Mouse (Mus musculus) neutrophil, adult 59 days (primary cell): ENCODE results near the gene Gm12185. TPM values are rescaled to one million over a fixed set of nuclear protein-coding genes. Genes with fewer than 3 reads are reported as not detected.

ENCODE experiments used
- total RNA-seq, 2 experiments: library from RNA; stranded (reverse); gene quantifications; 1 replicate in 1 of 2; 2 replicates in 1 of 2; pipeline ENCODE4 v1.2.4; 2023

The Gm12185 gene
- total RNA-seq = under 1 TPM; 0.60 to 0.62 TPM

GRCm38 (mm10) chr11:48991740-48992520 is at the start of gene Gm12185:
Gene Gm12185 (minus strand): TSS chr11:48992226.

DNA sequence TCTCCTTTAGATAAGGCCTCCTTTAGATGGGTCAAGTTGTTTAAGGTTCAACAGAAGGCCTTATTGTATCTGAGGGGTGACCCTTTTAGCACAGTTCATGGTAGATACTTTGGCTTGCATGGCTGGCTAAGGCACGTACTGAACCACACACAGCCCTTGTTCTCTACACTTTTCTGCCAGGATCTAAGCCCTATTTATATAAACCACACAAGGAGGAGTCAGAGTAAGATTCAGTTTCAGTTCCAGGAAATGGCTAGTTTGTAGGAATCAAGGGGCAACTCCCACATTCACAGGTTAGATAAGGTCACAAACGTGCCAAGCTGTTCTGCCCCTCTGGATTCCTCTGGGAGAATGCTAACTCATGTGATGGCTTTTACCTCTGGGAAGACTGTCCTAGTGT is 2.0 kb upstream of the Gm12185 start, which contains the start of gene Tgtp1:
Tgtp1 (minus strand) TSS at position 155 of the 400 bp plus-strand sequence.

GRCm38 (mm10) chr11:48979251-48979650 is 12.8 kb downstream of the Gm12185 start, which contains the start of gene 9930111J21Rik1:
Gene 9930111J21Rik1 (minus strand): TSS chr11:48979398.

DNA sequence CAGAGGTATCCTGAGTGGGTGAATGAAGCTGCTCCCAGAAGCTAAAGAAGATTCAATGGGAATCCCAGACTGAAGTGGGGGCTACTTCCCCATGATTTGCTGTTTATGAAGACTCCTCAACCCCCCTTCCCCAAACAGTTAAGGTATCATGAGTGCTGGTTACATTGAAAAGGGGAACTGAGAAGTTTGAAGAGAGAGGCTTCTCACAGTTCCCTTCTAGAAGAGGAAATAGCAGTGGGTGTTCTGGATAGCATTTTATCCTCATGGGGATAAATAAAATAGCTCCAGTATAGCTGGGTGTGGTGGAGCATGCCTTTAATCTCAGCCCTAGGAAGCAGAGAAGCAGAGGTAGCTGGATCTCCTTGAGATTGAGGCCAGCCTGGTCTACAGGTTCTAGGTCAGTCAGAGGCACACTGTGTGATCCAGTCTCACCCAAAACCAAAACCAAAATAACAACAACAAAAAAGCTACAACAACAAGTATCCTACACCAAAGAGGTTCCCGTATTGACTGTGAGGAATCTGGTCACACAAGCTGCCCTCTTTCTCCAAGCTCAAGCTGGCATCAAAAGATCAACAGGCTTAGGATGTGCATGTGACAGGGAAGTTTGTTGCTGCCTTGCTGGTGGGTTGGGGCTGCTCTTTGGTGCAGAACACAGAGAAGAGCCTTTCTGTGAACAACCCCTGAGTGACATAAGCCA is 13.6 kb downstream of the Gm12185 start, which contains the start of gene Olfr56:
Olfr56 (plus strand) TSS at position 650 of the 700 bp plus-strand sequence.

DNA sequence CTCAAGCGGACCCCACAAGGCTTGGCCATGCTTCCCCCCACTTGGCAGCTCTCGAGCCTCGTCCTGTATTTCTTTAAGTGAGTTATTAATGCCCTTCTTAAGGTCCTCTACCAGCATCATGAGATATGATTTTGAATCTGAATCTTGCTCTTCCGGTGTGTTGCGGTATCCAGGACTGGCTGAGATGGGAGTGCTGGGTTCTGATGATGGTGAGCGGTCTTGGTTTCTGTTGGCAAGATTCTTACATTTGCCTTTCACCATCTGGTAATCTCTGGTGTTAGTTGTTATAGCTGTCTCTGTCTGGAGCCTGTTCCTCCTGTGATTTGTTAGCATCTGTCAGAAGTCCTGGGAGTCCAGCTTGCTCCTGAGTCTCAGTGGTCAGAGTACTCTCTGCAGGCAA is 45.9 kb downstream of the Gm12185 start, which contains the start of gene Psme2b:
Psme2b (minus strand) TSS at position 101 of the 400 bp plus-strand sequence.

GRCm38 (mm10) chr11:48902021-48902420 is 90.0 kb downstream of the Gm12185 start, which contains the start of gene Gm5431:
Gene Gm5431 (minus strand): TSS chr11:48902214.

DNA sequence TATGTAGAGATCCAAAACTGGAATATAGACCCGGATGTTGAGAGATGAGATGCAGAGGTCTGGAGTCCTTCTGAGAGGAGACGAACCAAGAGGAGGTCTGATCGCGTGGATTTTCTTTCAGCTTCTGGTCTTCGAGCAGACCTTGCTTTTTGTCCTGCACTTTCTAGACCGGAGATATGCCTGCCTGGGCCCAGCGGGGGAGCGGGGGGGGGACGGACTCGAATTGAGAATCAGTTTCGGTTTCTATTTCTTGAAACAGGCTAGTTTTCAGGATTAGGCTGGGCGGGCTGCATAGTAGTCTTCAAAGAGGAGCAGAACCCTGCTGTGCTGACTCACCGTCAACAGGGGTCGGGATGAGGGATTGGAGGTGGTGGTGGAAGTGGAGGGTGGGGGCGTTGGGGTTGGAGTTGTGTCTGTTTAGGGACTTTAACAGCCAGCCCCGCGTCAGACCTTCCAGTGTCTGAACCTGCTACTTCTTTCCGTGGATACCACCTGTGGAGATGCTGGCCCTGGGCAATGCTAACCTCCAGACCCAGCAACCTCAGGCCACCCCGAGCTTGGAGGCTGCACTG is 120.7 kb downstream of the Gm12185 start, which contains the start of gene Irgm1:
Irgm1 (minus strand) TSS at position 483 of the 572 bp plus-strand sequence.

Other genes with a start within 250 kb of the Gm12185 start
- 100 to 1,000 TPM; 508 to 567 TPM for gene Rack1, start 191.9 kb downstream of the Gm12185 start, total RNA-seq
- 10 to 100 TPM; 37.2 to 45.4 TPM for gene Trim41, start 174.9 kb downstream of the Gm12185 start, total RNA-seq
- gene Trim7, start 166.1 kb downstream of the Gm12185 start, total RNA-seq = under 1 TPM; 0.71 to 0.84 TPM
- under 1 TPM in 1 of 2 experiments, not detected in 1; 0.38 TPM for gene Gm12184, start 165.6 kb downstream of the Gm12185 start, total RNA-seq
- 10 to 100 TPM; 11.8 to 13.6 TPM for gene Irgm1, start 120.5 kb downstream of the Gm12185 start, total RNA-seq
- gene Gm5431, start 90.0 kb downstream of the Gm12185 start, total RNA-seq = 1 to 10 TPM; 3.0 to 3.9 TPM
- 10 to 100 TPM; 15.2 to 15.9 TPM for gene Psme2b, start 46.0 kb downstream of the Gm12185 start, total RNA-seq
- not detected for gene Olfr56, start 13.3 kb downstream of the Gm12185 start, total RNA-seq
- gene 9930111J21Rik1, start 12.8 kb downstream of the Gm12185 start, total RNA-seq = 10 to 100 TPM; 22.1 to 32.8 TPM
- under 1 TPM; 0.78 to 0.99 TPM for gene Tgtp1, start 1.9 kb upstream of the Gm12185 start, total RNA-seq
- 10 to 100 TPM; 38.8 to 46.2 TPM for gene 9930111J21Rik2, start 59.0 kb upstream of the Gm12185 start, total RNA-seq
- 1 to 10 TPM in 1 of 2 experiments, not detected in 1; 1.3 TPM for gene Tgtp2, start 72.0 kb upstream of the Gm12185 start, total RNA-seq
- 10 to 100 TPM; 14.5 to 19.7 TPM for gene Ifi47, start 84.4 kb upstream of the Gm12185 start, total RNA-seq
- not detected for gene Olfr1396, start 122.6 kb upstream of the Gm12185 start, total RNA-seq
- gene Olfr1395, start 150.0 kb upstream of the Gm12185 start, total RNA-seq = not detected
- gene Olfr1394, start 162.2 kb upstream of the Gm12185 start, total RNA-seq = not detected
- gene Btnl9, start 194.9 kb upstream of the Gm12185 start, total RNA-seq = 1 to 10 TPM; 1.2 to 1.6 TPM
- gene Zfp62, start 211.1 kb upstream of the Gm12185 start, total RNA-seq = 10 to 100 TPM; 49.7 to 53.6 TPM